Mouse (Mus musculus): Measurements from ENCODE around the gene Vav2. TPM values are rescaled to one million over a fixed set of nuclear protein-coding genes. Genes with fewer than 3 reads are reported as not detected.

The Vav2 gene
- polyA plus RNA-seq, 1 experiment from 2014 or later: 13.1 TPM

DNA sequence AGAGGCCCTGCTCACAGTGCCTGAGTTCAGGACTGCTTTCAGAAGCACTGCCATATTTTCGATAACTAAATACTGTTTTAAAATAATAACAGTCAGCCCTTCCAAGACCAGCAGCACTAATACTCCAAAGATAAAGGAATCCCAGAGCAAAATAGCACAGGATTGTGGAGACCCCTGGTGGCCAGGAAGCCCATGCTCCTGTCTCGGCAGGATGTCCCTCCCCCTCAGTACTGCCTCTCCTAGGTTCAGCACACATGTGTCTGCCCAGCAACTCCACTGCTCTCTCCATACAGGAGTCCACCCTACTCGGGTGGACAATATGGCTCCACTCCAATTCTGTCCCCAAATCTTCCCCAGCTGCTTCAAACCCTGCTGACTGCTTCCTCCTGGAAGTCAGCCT lies 191.1 kb downstream of the Vav2 start:
- Histone ChIP-seq H3K9ac (replicated peaks; ENCODE audit: low read depth, low read length) (no peak overlapping the region), H3K4me1 (replicated peaks; ENCODE audit: control insufficient read depth, insufficient read depth, low read length) (no peaks in the 10 kb centered on the region), H3K4me3 (replicated peaks; ENCODE audit: low read length) (no peak overlapping the region), H3K9me3 (ENCODE audit: control insufficient read depth, low read length) (no peaks in the 10 kb centered on the region), H3K36me3 (ENCODE audit: control insufficient read depth, insufficient read depth) (no peaks in the 10 kb centered on the region), H3K27ac (ENCODE audit: low read length) (no peak overlapping the region), H3K27me3 (replicated peaks; ENCODE audit: control insufficient read depth, insufficient read depth, low read length) (no peaks in the 10 kb centered on the region), H3K4me2 (ENCODE audit: low read length) (no peak overlapping the region)
- 20% methylated on average over 3 of the region's 3 CpGs for WGBS
- ATAC-seq: peak; percentile 65

DNA sequence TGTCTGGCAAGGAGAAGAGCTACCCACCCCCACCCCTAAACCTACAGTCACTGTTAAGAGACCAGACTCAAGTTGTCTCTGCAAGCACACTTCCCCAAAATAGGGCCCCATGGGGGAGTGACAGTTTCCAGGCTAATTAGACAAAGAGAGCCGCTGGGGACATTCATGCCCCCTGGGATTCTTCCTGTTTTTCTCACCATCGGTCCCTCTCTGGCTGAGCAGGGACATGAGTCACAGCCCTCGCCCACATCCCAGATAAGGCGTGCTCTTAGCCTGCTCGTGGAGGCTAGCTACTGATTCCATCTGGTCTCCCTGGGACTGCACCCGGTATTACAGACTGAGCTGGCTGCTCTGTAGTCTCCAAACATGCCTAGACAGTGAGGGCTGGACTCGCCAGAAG lies 194.5 kb downstream of the Vav2 start:
- no peak overlapping the region for H3K4me2 ChIP-seq (ENCODE audit: low read length)
- H3K9ac ChIP-seq (replicated peaks; ENCODE audit: low read depth, low read length): no peak overlapping the region
- no peak overlapping the region for H3K4me3 ChIP-seq (replicated peaks; ENCODE audit: low read length)
- H3K36me3 ChIP-seq (ENCODE audit: control insufficient read depth, insufficient read depth): no peaks in the 10 kb centered on the region
- ATAC-seq: no peak
- H3K4me1 ChIP-seq (replicated peaks; ENCODE audit: control insufficient read depth, insufficient read depth, low read length): no peaks in the 10 kb centered on the region
- H3K27me3 ChIP-seq (replicated peaks; ENCODE audit: control insufficient read depth, insufficient read depth, low read length): no peaks in the 10 kb centered on the region
- H3K9me3 ChIP-seq (ENCODE audit: control insufficient read depth, low read length): no peaks in the 10 kb centered on the region
- 21% methylated on average over 7 of the region's 7 CpGs for WGBS
- no peak overlapping the region for H3K27ac ChIP-seq (ENCODE audit: low read length)

DNA sequence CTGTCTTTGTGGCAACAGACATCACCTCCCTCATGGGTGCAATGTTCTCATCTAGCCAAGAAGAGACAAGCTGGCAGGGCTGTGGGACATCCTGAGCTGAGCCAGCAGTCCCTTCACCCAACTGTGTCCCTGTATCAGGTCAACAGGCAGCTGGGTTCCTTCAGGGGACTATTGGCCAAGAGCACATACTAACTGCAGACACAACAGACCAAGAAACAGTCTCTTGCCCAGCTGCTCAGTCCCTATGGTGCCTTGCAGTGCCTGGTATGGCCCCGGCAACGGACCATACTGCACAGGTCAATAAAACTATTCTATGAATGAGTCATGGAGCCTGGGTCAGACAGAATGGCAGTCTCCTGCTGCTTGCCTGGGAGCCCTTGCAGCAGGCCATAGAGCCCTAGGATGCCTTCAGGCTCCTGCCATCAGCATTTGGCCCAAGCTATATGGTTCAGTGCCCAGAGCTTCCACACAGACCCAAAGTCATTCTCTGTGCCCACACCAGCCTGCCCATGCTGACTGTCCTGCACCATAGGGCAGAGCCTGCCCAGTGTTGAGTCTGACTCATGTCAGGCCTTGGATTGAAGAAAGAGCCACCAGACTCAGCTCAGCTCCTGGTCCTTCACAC lies 197.2 kb downstream of the Vav2 start:
- no peaks in the 10 kb centered on the region for H3K27me3 ChIP-seq (replicated peaks; ENCODE audit: control insufficient read depth, insufficient read depth, low read length)
- H3K4me3 ChIP-seq (replicated peaks; ENCODE audit: low read length): no peak overlapping the region
- H3K4me1 ChIP-seq (replicated peaks; ENCODE audit: control insufficient read depth, insufficient read depth, low read length): no peaks in the 10 kb centered on the region
- H3K9me3 ChIP-seq (ENCODE audit: control insufficient read depth, low read length): no peaks in the 10 kb centered on the region
- no peak overlapping the region for H3K9ac ChIP-seq (replicated peaks; ENCODE audit: low read depth, low read length)
- H3K36me3 ChIP-seq (ENCODE audit: control insufficient read depth, insufficient read depth): no peaks in the 10 kb centered on the region
- no peak overlapping the region for H3K4me2 ChIP-seq (ENCODE audit: low read length)
- ATAC-seq: no peak
- 86% methylated on average over 2 of the region's 2 CpGs for WGBS
- no peak overlapping the region for H3K27ac ChIP-seq (ENCODE audit: low read length)

- Histone ChIP-seq H3K4me3 (replicated peaks; ENCODE audit: low read length) (no peak overlapping the region), H3K4me1 (replicated peaks; ENCODE audit: control insufficient read depth, insufficient read depth, low read length) (no peaks in the 10 kb centered on the region), H3K9ac (replicated peaks; ENCODE audit: low read depth, low read length) (no peak overlapping the region), H3K9me3 (ENCODE audit: control insufficient read depth, low read length) (no peaks in the 10 kb centered on the region), H3K27ac (ENCODE audit: low read length) (no peak overlapping the region), H3K27me3 (replicated peaks; ENCODE audit: control insufficient read depth, insufficient read depth, low read length) (no peaks in the 10 kb centered on the region), H3K4me2 (ENCODE audit: low read length) (no peak overlapping the region), H3K36me3 (ENCODE audit: control insufficient read depth, insufficient read depth) (no peaks in the 10 kb centered on the region)
- 85% methylated on average over 5 of the region's 5 CpGs for WGBS
- ATAC-seq: no peak
These were observed 197.9 kb downstream of the Vav2 start for GRCm38 (mm10) chr2:27228809-27229480.

DNA sequence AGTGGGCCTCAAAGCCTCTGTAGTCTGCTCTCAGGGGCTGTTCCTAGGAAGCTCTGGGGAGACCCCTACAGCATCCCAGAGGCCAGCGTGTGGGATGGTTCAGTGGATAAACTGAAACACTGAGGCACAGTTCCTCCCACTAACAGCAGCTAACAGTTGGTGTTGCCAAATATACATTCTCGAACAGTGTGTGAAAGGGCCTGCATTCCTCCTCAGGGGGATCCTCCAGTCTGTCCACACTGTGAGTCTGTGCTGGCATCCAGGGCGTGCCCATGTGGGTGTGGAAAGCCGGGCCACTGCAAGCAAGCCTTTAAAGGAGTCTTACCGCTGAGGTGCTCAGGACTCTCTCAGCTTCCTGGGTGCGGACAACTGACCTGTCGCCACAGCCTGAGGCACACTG lies 200.3 kb downstream of the Vav2 start:
- no peaks in the 10 kb centered on the region for H3K9me3 ChIP-seq (ENCODE audit: control insufficient read depth, low read length)
- H3K36me3 ChIP-seq (ENCODE audit: control insufficient read depth, insufficient read depth): no peaks in the 10 kb centered on the region
- H3K4me1 ChIP-seq (replicated peaks; ENCODE audit: control insufficient read depth, insufficient read depth, low read length): peaks cover 5% of the 10 kb centered on the region; the same call in 1 of the 2 replicates
- ATAC-seq: no peak
- no peak overlapping the region for H3K9ac ChIP-seq (replicated peaks; ENCODE audit: low read depth, low read length)
- H3K27me3 ChIP-seq (replicated peaks; ENCODE audit: control insufficient read depth, insufficient read depth, low read length): no peaks in the 10 kb centered on the region
- no peak overlapping the region for H3K4me2 ChIP-seq (ENCODE audit: low read length)
- no peak overlapping the region for H3K27ac ChIP-seq (ENCODE audit: low read length)
- WGBS: 67% methylated on average over 7 of the region's 7 CpGs
- H3K4me3 ChIP-seq (replicated peaks; ENCODE audit: low read length): no peak overlapping the region

GRCm38 (mm10) chr2:27223012-27223421 lies 203.8 kb downstream of the Vav2 start:
- Histone ChIP-seq H3K4me2 (ENCODE audit: low read length) (no peak overlapping the region), H3K9me3 (ENCODE audit: control insufficient read depth, low read length) (no peaks in the 10 kb centered on the region), H3K4me1 (replicated peaks; ENCODE audit: control insufficient read depth, insufficient read depth, low read length) (peaks cover 9% of the 10 kb centered on the region; the same call in 1 of the 2 replicates), H3K27ac (ENCODE audit: low read length) (no peak overlapping the region), H3K4me3 (replicated peaks; ENCODE audit: low read length) (no peak overlapping the region), H3K27me3 (replicated peaks; ENCODE audit: control insufficient read depth, insufficient read depth, low read length) (no peaks in the 10 kb centered on the region), H3K9ac (replicated peaks; ENCODE audit: low read depth, low read length) (no peak overlapping the region), H3K36me3 (ENCODE audit: control insufficient read depth, insufficient read depth) (no peaks in the 10 kb centered on the region)
- WGBS: 58% methylated on average over 7 of the region's 7 CpGs
- ATAC-seq: no peak

- no peaks in the 10 kb centered on the region for H3K27me3 ChIP-seq (replicated peaks; ENCODE audit: control insufficient read depth, insufficient read depth, low read length)
- H3K4me2 ChIP-seq (ENCODE audit: low read length): no peak overlapping the region
- no peak overlapping the region for H3K4me3 ChIP-seq (replicated peaks; ENCODE audit: low read length)
- H3K9ac ChIP-seq (replicated peaks; ENCODE audit: low read depth, low read length): no peak overlapping the region
- H3K4me1 ChIP-seq (replicated peaks; ENCODE audit: control insufficient read depth, insufficient read depth, low read length): peaks cover 13% of the 10 kb centered on the region
- no peak overlapping the region for H3K27ac ChIP-seq (ENCODE audit: low read length)
- no peaks in the 10 kb centered on the region for H3K36me3 ChIP-seq (ENCODE audit: control insufficient read depth, insufficient read depth)
- no peak for ATAC-seq
- 82% methylated on average over 8 of the region's 8 CpGs for WGBS
- H3K9me3 ChIP-seq (ENCODE audit: control insufficient read depth, low read length): no peaks in the 10 kb centered on the region
These were observed 208.3 kb downstream of the Vav2 start for GRCm38 (mm10) chr2:27218569-27218968.

GRCm38 (mm10) chr2:27218121-27218544 lies 208.7 kb downstream of the Vav2 start:
- Histone ChIP-seq H3K9me3 (ENCODE audit: control insufficient read depth, low read length) (no peaks in the 10 kb centered on the region), H3K36me3 (ENCODE audit: control insufficient read depth, insufficient read depth) (no peaks in the 10 kb centered on the region), H3K27ac (ENCODE audit: low read length) (no peak overlapping the region), H3K4me1 (replicated peaks; ENCODE audit: control insufficient read depth, insufficient read depth, low read length) (peaks cover 12% of the 10 kb centered on the region), H3K27me3 (replicated peaks; ENCODE audit: control insufficient read depth, insufficient read depth, low read length) (no peaks in the 10 kb centered on the region), H3K4me3 (replicated peaks; ENCODE audit: low read length) (no peak overlapping the region), H3K4me2 (ENCODE audit: low read length) (no peak overlapping the region), H3K9ac (replicated peaks; ENCODE audit: low read depth, low read length) (no peak overlapping the region)
- 49% methylated on average over 2 of the region's 2 CpGs for WGBS
- ATAC-seq: 0 out of 2 replicates have a peak, but pooled peaks have one; percentile 18

DNA sequence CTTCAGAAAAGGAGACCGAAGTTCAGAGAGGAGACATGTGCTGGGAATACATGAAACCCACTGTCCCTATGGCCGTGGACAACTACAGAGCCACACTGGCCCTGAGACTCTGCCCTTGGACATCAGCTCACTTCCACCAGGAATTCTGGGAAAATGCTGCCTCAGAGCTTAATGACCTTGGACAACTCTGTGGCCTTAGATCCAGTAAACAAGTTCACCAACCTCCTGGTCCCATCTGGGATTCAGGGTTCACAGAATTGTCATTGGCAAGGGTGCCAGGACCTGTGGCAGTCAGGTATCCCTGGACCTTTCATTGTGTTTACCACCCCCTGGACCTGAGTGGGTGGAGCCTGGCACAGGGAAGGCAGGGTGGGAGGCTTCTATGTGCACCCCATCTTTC lies 211.3 kb downstream of the Vav2 start:
- 80% methylated on average over 2 of the region's 2 CpGs for WGBS
- Histone ChIP-seq H3K27me3 (replicated peaks; ENCODE audit: control insufficient read depth, insufficient read depth, low read length) (no peaks in the 10 kb centered on the region), H3K4me3 (replicated peaks; ENCODE audit: low read length) (no peak overlapping the region), H3K4me2 (ENCODE audit: low read length) (no peak overlapping the region), H3K27ac (ENCODE audit: low read length) (no peak overlapping the region), H3K9ac (replicated peaks; ENCODE audit: low read depth, low read length) (no peak overlapping the region), H3K9me3 (ENCODE audit: control insufficient read depth, low read length) (no peaks in the 10 kb centered on the region), H3K36me3 (ENCODE audit: control insufficient read depth, insufficient read depth) (no peaks in the 10 kb centered on the region), H3K4me1 (replicated peaks; ENCODE audit: control insufficient read depth, insufficient read depth, low read length) (peaks cover 8% of the 10 kb centered on the region; the same call in 1 of the 2 replicates)
- ATAC-seq: no peak

Data from forebrain, embryonic 16.5 days (tissue).